ENCODE assay signal across 11 mouse cellular contexts in the genomic region with DNA sequence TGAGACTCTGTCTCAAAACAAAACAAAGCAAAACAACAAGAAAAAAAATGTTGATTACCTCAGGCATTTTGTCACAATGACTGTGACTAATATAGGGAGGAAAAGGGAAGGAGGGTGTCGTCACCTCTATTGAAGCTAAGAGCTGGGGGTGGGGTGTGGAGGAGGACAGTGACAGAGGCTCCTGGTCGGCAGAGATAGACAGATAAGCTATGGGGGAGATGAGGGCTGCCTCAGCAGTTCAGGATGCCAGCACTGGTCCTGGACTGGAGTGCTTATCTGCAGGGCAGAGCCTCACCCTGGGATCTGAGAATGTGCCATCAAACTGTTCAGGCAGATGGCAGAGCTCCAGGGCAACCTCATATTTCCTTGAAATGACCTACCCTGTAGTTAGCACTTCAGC. TPM values are rescaled to one million over a fixed set of nuclear protein-coding genes. Genes with fewer than 3 reads are reported as not detected.
A peak's percentile ranks its signal among the peaks of the same experiment; 100 is the strongest.
DNase-seq lines count a peak whose midpoint lies in the region; ATAC-seq and TF ChIP-seq lines count a peak whose summit lies in the region.
"Had no signal": no experiment of that assay in that cellular context is flagged by ENCODE, and none has a peak within 500 bp of the region (broad histone marks: within the 10 kb centered on the region; RNA-seq: fewer than 3 reads in every experiment).

No protein-coding gene starts in this region.

- ATAC-seq in CD4-positive, CD25-positive, alpha-beta regulatory T cell, adult 4 months: peak; percentile 63
- ATAC-seq in erythroid progenitor cell, adult 5-6 weeks (replicated peaks; ENCODE audit: low FRiP score, poor library complexity, severe bottlenecking): peak; percentile 96
- peak; percentile 98 for ATAC-seq in megakaryocyte, adult 5-6 weeks (ENCODE audit: poor library complexity, severe bottlenecking)
- ATAC-seq in forebrain, postnatal 0 days: no peak
- ATAC-seq: midbrain, embryonic 13.5 days had no signal

- no peak for TF ChIP-seq CTCF in forebrain, postnatal 0 days (IDR thresholded peaks at IDR 0.05; ENCODE audit: low read depth)
- no peak for TF ChIP-seq CTCF in kidney, adult 2 months (conservative IDR thresholded peaks at IDR 0.05; ENCODE audit: insufficient read depth, insufficient read length, low read depth, low read length)

- H3K9ac ChIP-seq in forebrain, postnatal 0 days: no peak overlapping the region
- H3K9ac ChIP-seq: midbrain, embryonic 13.5 days had no signal

- DNase-seq in 416B (ENCODE audit: low read depth): peak; percentile 95
- no peak for DNase-seq in right cerebral cortex, postnatal 36 days (ENCODE audit: low spot score in 2 of 2)
- DNase-seq in forebrain, postnatal 0 days: no peak
- DNase-seq in kidney, adult 2 months: no peak
- DNase-seq: cerebellum, adult 8-10 months; kidney, adult 8-10 months; thymus, postnatal 25 days had no signal

- H3K36me3 ChIP-seq in forebrain, postnatal 0 days (ENCODE audit: insufficient read depth): no peaks in the 10 kb centered on the region
- no peaks in the 10 kb centered on the region for H3K36me3 ChIP-seq in kidney, adult 2 months (ENCODE audit: control insufficient read depth, insufficient read depth, low read length)
- H3K36me3 ChIP-seq: midbrain, embryonic 13.5 days had no signal

- no peak overlapping the region for H3K4me2 ChIP-seq in forebrain, postnatal 0 days (ENCODE audit: low read depth)
- H3K4me2 ChIP-seq: midbrain, embryonic 13.5 days had no signal

- WGBS in forebrain, postnatal 0 days: 62% methylated on average over 2 of the region's 2 CpGs
- 40% methylated on average over 2 of the region's 2 CpGs for WGBS in kidney, adult 2 months

- TF ChIP-seq POLR2A in kidney, adult 2 months (IDR thresholded peaks at IDR 0.05; ENCODE audit: low read depth, low read length): no peak

- H3K4me1 ChIP-seq in forebrain, postnatal 0 days (ENCODE audit: insufficient read depth): no peaks in the 10 kb centered on the region
- peaks cover 2% of the 10 kb centered on the region; the same call in 1 of the 2 replicates for H3K4me1 ChIP-seq in kidney, adult 2 months (ENCODE audit: control insufficient read depth, insufficient read depth, low read length)
- H3K4me1 ChIP-seq: midbrain, embryonic 13.5 days had no signal

- no peaks in the 10 kb centered on the region for H3K9me3 ChIP-seq in forebrain, postnatal 0 days (ENCODE audit: low read length)
- H3K9me3 ChIP-seq: midbrain, embryonic 13.5 days had no signal

- H3K27me3 ChIP-seq in forebrain, postnatal 0 days (ENCODE audit: insufficient read depth, low read length): no peaks in the 10 kb centered on the region
- H3K27me3 ChIP-seq in kidney, adult 2 months (replicated peaks; ENCODE audit: control insufficient read depth, insufficient read depth, low read length): no peaks in the 10 kb centered on the region
- H3K27me3 ChIP-seq: midbrain, embryonic 13.5 days had no signal

- H3K27ac ChIP-seq in forebrain, postnatal 0 days (ENCODE audit: low read depth, low read length): no peak overlapping the region
- H3K27ac ChIP-seq in kidney, adult 2 months (ENCODE audit: insufficient read depth, low read depth, low read length): no peak overlapping the region
- H3K27ac ChIP-seq: midbrain, embryonic 13.5 days had no signal

- no peak overlapping the region for H3K4me3 ChIP-seq in forebrain, postnatal 0 days (ENCODE audit: low read depth, low read length)
- H3K4me3 ChIP-seq in kidney, adult 2 months (ENCODE audit: insufficient read depth, low read depth, low read length): no peak overlapping the region
- H3K4me3 ChIP-seq: midbrain, embryonic 13.5 days had no signal

RNA-seq across cellular contexts. Expression of a gene that starts 43.1 kb away (rescaled TPM):
- 10 to 100 TPM; 19.6 to 28.7 TPM for polyA plus RNA-seq in CD4-positive, CD25-positive, alpha-beta regulatory T cell, adult 4 months (2017; shearing (Covaris generic))
- 9.6 and 14.1 TPM in 2 replicates for total RNA-seq in erythroid progenitor cell, adult 5-6 weeks (2015; ENCODE audit: low replicate concordance)
- 18.0 and 22.5 TPM in 2 replicates for total RNA-seq in erythroid progenitor cell, adult 5-6 weeks (2017; ENCODE audit: low replicate concordance)
- total RNA-seq in megakaryocyte, adult 5-6 weeks (2015): 7.8 and 8.2 TPM in 2 replicates
- 18.7 and 19.8 TPM in 2 replicates for total RNA-seq in megakaryocyte, adult 5-6 weeks (2017)
- total RNA-seq in forebrain, postnatal 0 days (2014; rRNA removed): 69.5 and 84.1 TPM in 2 replicates
- polyA plus RNA-seq in forebrain, postnatal 0 days (2015; fragmentation: Nextera tagmentation; extraction: Ambion mirVana): 43.6 and 46.3 TPM in 2 replicates
- 3.3 and 4.1 TPM in 2 replicates for polyA plus RNA-seq in kidney, adult 2 months (2012; rRNA removed)
